Mouse (Mus musculus) limb, embryonic 10.5 days (tissue): ENCODE results near the gene Rhoj. TPM values are rescaled to one million over a fixed set of nuclear protein-coding genes. Genes with fewer than 3 reads are reported as not detected.

ENCODE experiments used
- DNase-seq: peaks from one replicate; pipeline ENCODE4 v3.0.0-alpha.2; 2017; ENCODE audit warnings: low spot score
- H3K27ac ChIP-seq: fragments of 300-500 bp; sonication (generic); 2 replicates; pipeline ENCODE4 v1.5.1; 2016; ENCODE audit warnings: mild to moderate bottlenecking
- H3K27me3 ChIP-seq: fragments of 300-500 bp; sonication (generic); 2 replicates; pipeline ENCODE4 v1.6.1; 2016; ENCODE audit warnings: low read depth, mild to moderate bottlenecking; ENCODE audit not compliant: poor library complexity, severe bottlenecking
- H3K36me3 ChIP-seq: fragments of 300-500 bp; sonication (generic); 2 replicates; pipeline ENCODE4 v1.6.1; 2016; ENCODE audit warnings: mild to moderate bottlenecking, moderate library complexity
- H3K4me1 ChIP-seq: fragments of 300-500 bp; sonication (generic); 2 replicates; pipeline ENCODE4 v1.6.1; 2016
- H3K4me3 ChIP-seq: fragments of 300-500 bp; sonication (generic); 2 replicates; pipeline ENCODE4 v1.5.1; 2016; ENCODE audit warnings: mild to moderate bottlenecking, moderate library complexity
- H3K9me3 ChIP-seq: fragments of 300-500 bp; sonication (generic); replicated peaks from 2 replicates; pipeline ENCODE4 v1.6.1; 2016; ENCODE audit warnings: mild to moderate bottlenecking
- WGBS: fragments of 180-500 bp; shearing (Covaris S2); methylation state at CpG from one replicate; pipeline ENCODE4 v1.1.7; 2016; 5-methylcytosine and 5-hydroxymethylcytosine counted together
- polyA plus RNA-seq: library from polyadenylated mRNA; unstranded; fragments of >200 nt; fragmentation: Nextera tagmentation; extraction: Ambion mirVana; gene quantifications from 2 replicates; pipeline ENCODE4 v1.2.1, GENCODE M21; 2016

Gene Rhoj
- polyA plus RNA-seq, 1 experiment from 2014 or later, result 24.2 TPM

DNA sequence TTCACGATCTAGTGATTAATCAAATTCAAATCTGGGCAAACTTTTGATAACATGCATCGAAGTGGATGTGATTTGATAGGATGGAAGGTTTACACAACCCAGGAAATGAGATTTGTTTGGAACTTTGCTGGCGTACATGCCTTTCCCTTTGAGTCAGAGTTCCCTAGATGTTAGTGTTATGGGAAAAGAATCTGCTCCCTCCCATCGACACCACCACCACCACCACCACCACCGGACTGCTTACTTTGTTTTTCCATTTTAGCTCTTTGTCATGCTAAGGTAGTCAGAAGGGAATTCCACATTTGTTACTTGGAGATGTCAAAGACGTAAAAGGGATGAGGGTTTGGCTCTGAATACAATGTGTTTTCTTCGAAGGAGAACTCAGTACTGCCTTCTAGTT, 46.2 kb downstream of the Rhoj start:
- H3K36me3 ChIP-seq, result no peaks in the 10 kb centered on the region
- WGBS, result 93% methylated on average over 7 of the region's 7 CpGs

DNA sequence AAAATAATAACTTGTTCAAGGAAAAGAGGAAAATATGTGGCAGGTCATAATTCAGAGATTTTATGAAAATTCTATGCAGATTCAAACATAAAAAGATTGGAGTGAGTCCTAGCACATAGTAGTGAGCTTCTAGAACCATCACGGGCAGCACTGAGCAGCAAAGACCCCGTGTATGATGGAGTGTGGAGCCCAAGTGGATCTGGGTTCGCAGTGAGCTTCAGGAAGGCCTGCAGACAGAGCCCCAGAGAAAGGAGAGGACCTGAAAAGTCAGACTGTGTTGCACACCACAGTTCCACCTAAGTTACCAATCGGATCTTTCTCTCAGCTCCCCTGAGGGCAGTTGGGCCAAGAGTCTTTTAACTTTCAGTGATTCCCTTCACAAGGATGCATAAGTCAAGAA, 49.7 kb downstream of the Rhoj start:
- no peaks in the 10 kb centered on the region for H3K9me3 ChIP-seq
- H3K4me3 ChIP-seq, result no peak overlapping the region
- no peaks in the 10 kb centered on the region for H3K27me3 ChIP-seq
- WGBS, result 95% methylated on average over 4 of the region's 4 CpGs
- no peak for DNase-seq
- H3K27ac ChIP-seq, result no peak overlapping the region
- H3K36me3 ChIP-seq, result no peaks in the 10 kb centered on the region
- no peaks in the 10 kb centered on the region for H3K4me1 ChIP-seq

More for the DNA sequence above, 46.2 kb downstream of the Rhoj start:
- no peaks in the 10 kb centered on the region for H3K4me1 ChIP-seq
- no peak overlapping the region for H3K27ac ChIP-seq
- no peak for DNase-seq
- H3K27me3 ChIP-seq, result no peaks in the 10 kb centered on the region
- no peaks in the 10 kb centered on the region for H3K9me3 ChIP-seq
- no peak overlapping the region for H3K4me3 ChIP-seq

DNA sequence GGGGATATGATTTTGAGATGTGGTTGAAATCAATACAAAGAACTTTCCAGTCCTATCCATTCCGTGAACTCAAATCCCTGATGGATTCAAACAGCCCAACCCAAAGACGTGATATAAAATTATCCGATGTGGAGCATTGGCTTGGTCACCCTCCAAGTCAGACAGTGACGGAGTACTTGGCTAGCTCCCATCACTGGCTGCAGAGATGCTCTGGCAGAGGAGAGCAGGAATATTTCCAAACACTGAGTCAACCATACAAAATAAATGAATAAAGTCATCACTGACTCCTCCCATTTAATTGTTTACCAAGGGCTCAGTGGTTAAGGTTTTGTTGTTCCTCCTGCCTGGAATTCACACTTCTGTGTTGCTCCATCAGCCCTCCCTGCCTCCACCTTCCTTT, 50.6 kb downstream of the Rhoj start:
- no peaks in the 10 kb centered on the region for H3K4me1 ChIP-seq
- no peaks in the 10 kb centered on the region for H3K36me3 ChIP-seq
- H3K27ac ChIP-seq, result no peak overlapping the region
- no peaks in the 10 kb centered on the region for H3K27me3 ChIP-seq
- H3K9me3 ChIP-seq, result no peaks in the 10 kb centered on the region
- 94% methylated on average over 4 of the region's 4 CpGs for WGBS
- DNase-seq, result no peak
- no peak overlapping the region for H3K4me3 ChIP-seq

DNA sequence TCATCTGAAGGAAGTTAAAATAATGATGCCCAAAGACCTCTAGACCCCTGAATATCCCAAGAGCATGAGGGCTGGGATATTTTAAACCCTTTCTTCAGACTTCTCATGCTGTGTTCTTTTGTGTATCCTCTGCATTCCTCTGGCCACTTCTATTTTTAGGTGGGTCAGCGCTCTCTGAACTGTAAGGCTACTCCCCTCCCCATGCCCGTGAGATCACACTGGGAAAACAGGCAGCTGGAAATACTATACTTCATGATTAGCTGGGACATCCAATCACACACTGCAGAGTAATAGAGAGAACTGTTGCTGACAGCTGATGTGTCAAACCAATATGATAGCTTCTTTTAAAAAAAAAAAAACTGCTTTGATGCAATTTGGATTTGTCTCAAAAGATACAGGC, 51.4 kb downstream of the Rhoj start:
- no peak overlapping the region for H3K4me3 ChIP-seq
- 60% methylated on average over 2 of the region's 2 CpGs for WGBS

DNA sequence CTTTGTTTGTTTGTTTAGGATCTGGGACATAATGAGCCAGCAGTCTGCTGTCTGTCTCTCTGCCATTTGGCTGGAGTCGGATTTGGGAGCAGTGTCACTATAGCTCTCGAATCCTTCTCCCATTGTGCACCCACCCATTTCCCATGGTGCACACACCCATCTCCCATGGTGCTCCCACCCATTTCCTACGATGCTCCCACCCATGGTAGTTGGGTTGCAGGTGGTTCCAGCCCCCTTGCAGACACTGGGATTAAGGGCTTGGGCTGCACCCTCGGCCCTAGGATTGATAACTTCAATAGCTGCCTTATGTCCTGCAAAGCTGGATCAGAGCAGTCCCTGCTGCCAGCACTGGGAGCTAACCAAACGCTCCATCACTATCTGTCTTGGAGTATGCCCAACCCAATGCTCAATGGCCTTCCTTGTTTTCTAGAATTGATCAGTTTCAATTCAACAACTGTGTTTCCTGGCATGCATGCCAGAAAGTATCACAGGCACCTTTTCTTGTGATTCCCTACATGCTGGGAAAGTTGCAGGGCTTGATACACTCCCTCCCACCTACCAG, 51.9 kb downstream of the Rhoj start:
- Histone ChIP-seq H3K27me3 (no peaks in the 10 kb centered on the region), H3K4me3 (no peak overlapping the region), H3K9me3 (no peaks in the 10 kb centered on the region), H3K4me1 (no peaks in the 10 kb centered on the region), H3K27ac (no peak overlapping the region), H3K36me3 (no peaks in the 10 kb centered on the region)
- WGBS, result 68% methylated on average over 5 of the region's 5 CpGs
- DNase-seq, result no peak

More for the DNA sequence above, 51.4 kb downstream of the Rhoj start:
- Histone ChIP-seq H3K36me3 (no peaks in the 10 kb centered on the region), H3K4me1 (no peaks in the 10 kb centered on the region), H3K9me3 (no peaks in the 10 kb centered on the region), H3K27ac (no peak overlapping the region), H3K27me3 (no peaks in the 10 kb centered on the region)
- DNase-seq, result no peak

DNA sequence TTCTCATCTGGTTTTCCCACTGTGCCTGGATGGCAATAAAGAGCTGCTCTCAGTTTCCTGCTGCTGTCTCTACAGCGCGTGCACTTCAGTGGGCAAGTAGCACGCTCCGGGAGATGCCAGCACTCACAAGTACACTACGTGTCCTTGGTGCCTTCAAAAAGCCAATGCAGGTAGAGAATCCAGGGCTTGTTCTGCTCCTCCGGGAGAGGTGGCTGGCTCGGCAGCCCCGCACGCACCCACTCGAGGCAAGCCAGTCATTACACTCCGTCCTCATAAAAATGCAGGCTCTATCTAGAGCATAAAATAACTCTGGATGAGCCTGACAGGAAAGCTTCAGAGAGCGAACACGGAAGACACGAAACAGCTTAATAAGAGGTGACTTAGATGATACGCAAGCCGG, 54.3 kb downstream of the Rhoj start:
- no peak overlapping the region for H3K4me3 ChIP-seq
- no peak for DNase-seq
- H3K36me3 ChIP-seq, result no peaks in the 10 kb centered on the region
- H3K4me1 ChIP-seq, result no peaks in the 10 kb centered on the region
- no peaks in the 10 kb centered on the region for H3K9me3 ChIP-seq
- H3K27me3 ChIP-seq, result no peaks in the 10 kb centered on the region
- WGBS, result 94% methylated on average over 16 of the region's 16 CpGs
- no peak overlapping the region for H3K27ac ChIP-seq

DNA sequence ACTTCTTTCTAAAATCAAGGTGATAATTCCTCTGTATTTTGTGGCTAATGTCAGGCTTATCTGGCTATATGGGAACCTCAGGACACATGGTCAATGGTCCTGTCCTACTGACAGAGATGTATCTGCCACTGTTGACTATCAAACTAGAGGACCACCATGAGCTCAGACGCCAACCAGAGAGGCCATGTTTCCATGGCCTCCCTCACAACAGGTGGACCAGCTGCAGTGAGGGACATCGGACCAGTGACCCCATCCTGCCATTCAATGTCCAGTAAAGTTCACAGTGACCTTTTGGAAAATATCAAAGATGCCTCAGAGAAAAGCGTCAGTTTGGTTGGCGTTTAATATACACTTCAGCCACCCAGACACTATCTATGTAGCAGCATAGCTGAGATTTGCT, 56.3 kb downstream of the Rhoj start:
- 97% methylated on average over 4 of the region's 4 CpGs for WGBS
- no peaks in the 10 kb centered on the region for H3K9me3 ChIP-seq
- no peak overlapping the region for H3K4me3 ChIP-seq
- no peak for DNase-seq
- no peaks in the 10 kb centered on the region for H3K4me1 ChIP-seq
- no peaks in the 10 kb centered on the region for H3K36me3 ChIP-seq
- no peaks in the 10 kb centered on the region for H3K27me3 ChIP-seq
- H3K27ac ChIP-seq, result no peak overlapping the region

DNA sequence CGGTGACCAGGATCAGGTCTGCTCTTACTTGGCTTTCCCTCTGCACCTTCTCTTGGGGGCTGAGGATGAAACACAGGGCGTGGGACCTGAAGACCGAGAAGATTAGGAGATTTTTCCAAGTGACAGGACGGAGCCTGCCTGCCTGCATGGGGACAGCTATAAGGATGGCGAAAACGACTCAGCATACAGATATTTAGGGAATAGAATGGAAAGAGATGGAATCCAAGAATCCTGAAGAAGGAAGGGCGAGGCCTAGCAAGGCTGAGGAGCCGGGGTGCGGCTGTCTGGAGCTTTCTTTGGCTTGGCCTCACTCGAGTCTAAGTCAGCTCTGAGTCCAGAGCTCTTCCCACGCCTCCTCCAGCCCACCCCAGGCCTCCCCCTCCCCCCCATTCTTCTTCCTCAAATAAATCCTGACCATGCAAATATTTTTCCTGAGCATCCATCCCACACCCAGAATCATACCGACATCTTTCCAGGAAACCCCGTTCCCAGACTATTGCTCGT, 57.6 kb downstream of the Rhoj start:
- Histone ChIP-seq H3K9me3 (no peaks in the 10 kb centered on the region), H3K4me1 (no peaks in the 10 kb centered on the region), H3K27ac (no peak overlapping the region), H3K36me3 (no peaks in the 10 kb centered on the region), H3K4me3 (no peak overlapping the region), H3K27me3 (no peaks in the 10 kb centered on the region)
- no peak for DNase-seq
- 94% methylated on average over 14 of the region's 14 CpGs for WGBS

DNA sequence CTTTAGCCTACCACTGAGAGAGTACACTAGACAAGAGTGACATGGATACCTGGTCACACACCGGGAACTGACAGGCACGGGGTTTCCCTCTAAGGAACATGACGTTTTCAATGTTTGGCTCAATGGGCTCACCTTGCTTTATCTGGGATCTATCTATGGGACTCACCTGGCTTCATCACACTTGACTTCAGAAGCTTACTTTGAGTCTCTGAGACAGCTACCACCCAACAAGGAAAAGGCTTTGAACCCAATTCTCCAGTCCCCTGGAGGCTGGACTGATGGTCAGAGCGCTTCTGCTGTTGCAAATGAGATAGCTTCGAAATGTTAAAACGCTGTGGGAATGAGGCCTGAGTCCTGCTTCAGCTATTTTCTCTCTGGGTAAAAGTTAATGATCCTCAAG, 59.2 kb downstream of the Rhoj start:
- DNase-seq, result no peak
- Histone ChIP-seq H3K4me3 (no peak overlapping the region), H3K36me3 (no peaks in the 10 kb centered on the region), H3K9me3 (no peaks in the 10 kb centered on the region), H3K27ac (no peak overlapping the region), H3K27me3 (no peaks in the 10 kb centered on the region), H3K4me1 (no peaks in the 10 kb centered on the region)
- 91% methylated on average over 6 of the region's 6 CpGs for WGBS

DNA sequence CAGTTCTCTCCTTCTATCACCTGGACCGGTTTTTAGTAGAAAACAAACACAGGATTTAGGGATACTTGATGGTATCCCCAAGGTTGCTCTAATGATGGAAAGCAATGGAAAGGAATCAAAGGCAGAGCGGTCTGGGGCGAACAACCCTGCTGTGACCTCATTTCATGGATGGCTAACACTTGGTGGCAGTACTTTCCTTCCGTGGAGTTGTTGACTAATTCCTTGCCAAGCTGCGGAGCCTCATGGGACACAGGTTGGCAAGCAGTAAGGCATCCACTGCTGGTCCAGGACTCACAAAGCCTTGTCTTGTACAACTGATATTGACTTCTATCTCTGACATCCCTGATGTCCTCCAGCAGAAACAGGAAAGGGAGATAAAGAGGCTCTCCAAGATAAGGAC, 60.4 kb downstream of the Rhoj start:
- no peak overlapping the region for H3K27ac ChIP-seq
- H3K4me1 ChIP-seq, result no peaks in the 10 kb centered on the region
- no peaks in the 10 kb centered on the region for H3K27me3 ChIP-seq
- no peak for DNase-seq
- no peak overlapping the region for H3K4me3 ChIP-seq
- no peaks in the 10 kb centered on the region for H3K9me3 ChIP-seq
- 91% methylated on average over 5 of the region's 5 CpGs for WGBS
- H3K36me3 ChIP-seq, result no peaks in the 10 kb centered on the region

DNA sequence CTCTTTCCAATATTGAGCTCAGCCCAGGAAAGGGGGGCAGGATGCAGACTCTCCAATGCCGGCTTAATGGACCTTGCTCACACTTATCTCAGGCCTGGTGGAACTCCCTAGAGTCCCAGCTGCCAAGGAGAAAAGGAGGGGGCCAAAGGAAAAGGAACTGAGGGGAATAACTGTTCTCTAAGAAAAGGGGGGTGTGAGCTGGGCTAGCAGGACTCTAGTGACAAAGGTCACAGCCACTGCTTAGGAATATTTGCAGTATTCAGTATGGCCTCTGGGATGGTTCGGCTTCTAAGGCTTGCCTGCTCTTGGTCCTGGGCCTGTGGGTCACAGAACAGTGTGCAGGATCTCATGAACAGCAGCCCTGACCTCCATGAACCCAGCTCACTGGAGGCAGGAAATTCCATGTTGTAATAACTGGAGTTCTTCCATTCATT, 61.3 kb downstream of the Rhoj start:
- Histone ChIP-seq H3K27ac (no peak overlapping the region), H3K4me3 (no peak overlapping the region), H3K36me3 (no peaks in the 10 kb centered on the region), H3K27me3 (no peaks in the 10 kb centered on the region), H3K9me3 (no peaks in the 10 kb centered on the region), H3K4me1 (no peaks in the 10 kb centered on the region)
- DNase-seq, result no peak
- 82% methylated on average over 2 of the region's 2 CpGs for WGBS

DNA sequence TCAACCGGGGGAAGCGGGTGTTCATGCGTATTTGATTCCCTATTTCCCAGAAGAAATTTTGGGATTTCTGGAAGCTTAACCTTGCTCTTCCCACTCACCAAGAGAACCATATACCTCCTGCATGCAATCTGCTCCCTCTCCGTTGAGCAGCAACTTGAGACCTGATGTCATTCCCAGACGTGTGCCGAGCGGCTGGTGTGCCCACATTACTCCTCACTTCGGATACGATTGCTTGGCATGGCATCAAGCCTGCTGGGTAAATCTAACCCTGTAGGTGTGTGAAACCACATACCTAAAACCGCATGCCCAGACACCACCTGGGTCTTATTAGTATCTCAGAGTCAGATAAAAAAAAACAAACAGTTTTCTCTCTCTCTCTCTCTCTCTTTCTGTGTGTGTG, 66.3 kb downstream of the Rhoj start:
- no peaks in the 10 kb centered on the region for H3K9me3 ChIP-seq
- DNase-seq, result no peak
- H3K4me3 ChIP-seq, result no peak overlapping the region
- no peak overlapping the region for H3K27ac ChIP-seq
- H3K27me3 ChIP-seq, result no peaks in the 10 kb centered on the region
- 91% methylated on average over 10 of the region's 10 CpGs for WGBS
- no peaks in the 10 kb centered on the region for H3K36me3 ChIP-seq
- no peaks in the 10 kb centered on the region for H3K4me1 ChIP-seq

DNA sequence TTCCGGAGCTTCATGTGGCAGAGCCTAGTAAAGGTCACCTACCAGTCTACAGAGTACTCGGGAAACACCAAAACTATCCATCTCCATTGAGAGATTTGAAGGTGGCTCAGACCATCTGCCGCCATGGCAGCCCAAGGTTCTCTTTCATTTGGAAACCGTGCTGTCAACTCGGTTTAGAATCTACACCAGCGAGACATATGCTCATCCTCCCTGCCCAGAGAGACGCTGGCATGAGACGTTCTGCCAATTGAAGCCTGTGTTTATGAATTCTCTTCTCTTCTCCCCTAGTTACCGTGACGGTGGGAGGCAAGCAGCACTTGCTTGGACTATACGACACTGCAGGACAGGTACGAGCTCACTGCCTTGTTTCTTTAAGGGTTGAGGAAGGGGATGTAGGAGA, 66.9 kb downstream of the Rhoj start:
- Histone ChIP-seq H3K27me3 (no peaks in the 10 kb centered on the region), H3K4me3 (no peak overlapping the region), H3K4me1 (no peaks in the 10 kb centered on the region), H3K27ac (no peak overlapping the region), H3K9me3 (no peaks in the 10 kb centered on the region), H3K36me3 (no peaks in the 10 kb centered on the region)
- DNase-seq, result no peak
- 89% methylated on average over 12 of the region's 12 CpGs for WGBS

DNA sequence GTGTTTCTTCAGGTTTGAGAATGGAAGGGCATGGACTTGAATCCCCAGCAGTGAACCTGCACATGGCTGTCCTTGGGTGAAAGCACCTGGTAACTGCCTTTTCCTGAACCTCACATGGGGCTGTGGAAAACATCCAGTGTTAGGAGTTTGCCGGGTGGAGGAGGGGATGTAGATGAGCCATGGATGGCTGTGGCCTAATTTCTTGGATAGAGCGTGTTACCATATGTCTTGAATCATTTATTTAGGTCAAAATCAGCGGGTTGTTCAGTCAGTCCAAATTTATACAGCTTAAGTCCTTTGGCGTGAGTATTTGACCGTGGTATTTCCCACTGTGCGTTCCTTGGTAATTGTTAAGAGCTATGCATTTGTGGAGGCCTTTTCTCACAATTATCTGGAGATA, 68.0 kb downstream of the Rhoj start:
- Histone ChIP-seq H3K27ac (no peak overlapping the region), H3K4me1 (no peaks in the 10 kb centered on the region), H3K27me3 (no peaks in the 10 kb centered on the region), H3K4me3 (no peak overlapping the region), H3K9me3 (no peaks in the 10 kb centered on the region), H3K36me3 (no peaks in the 10 kb centered on the region)
- WGBS, result 86% methylated on average over 6 of the region's 6 CpGs
- DNase-seq, result no peak
